Mouse (Mus musculus) hematopoietic multipotent progenitor cell, adult 10-12 weeks (in vitro differentiated cells): ENCODE results near the gene N4bp2l1. TPM values are rescaled to one million over a fixed set of nuclear protein-coding genes. Genes with fewer than 3 reads are reported as not detected.

Experiments used
- polyA plus RNA-seq: library from polyadenylated mRNA; stranded (reverse); fragments of >175 nt; gene quantifications from 2 replicates; pipeline ENCODE4 v1.2.3, GENCODE M21; 2012; ENCODE audit warnings: low replicate concordance

N4bp2l1 gene
- 54.2 and 94.5 TPM in 2 replicates for polyA plus RNA-seq

GRCm38 (mm10) chr5:150597088-150597487 is at the start of gene N4bp2l1:
TSS of gene N4bp2l1 (minus strand) at chr5:150597188.

GRCm38 (mm10) chr5:150521937-150522866 is 74.8 kb downstream of the N4bp2l1 start, which contains the start of gene Brca2:
TSS of gene Brca2 (plus strand) at chr5:150522630.

Other genes with a start within 250 kb of the N4bp2l1 start
- gene Zar1l, start 79.0 kb downstream of the N4bp2l1 start, polyA plus RNA-seq = not detected in 2 replicates
- 3.5 and 6.4 TPM in 2 replicates for gene Brca2, start 74.6 kb downstream of the N4bp2l1 start, polyA plus RNA-seq
- 22.9 and 26.6 TPM in 2 replicates for gene N4bp2l2, start 69.0 kb upstream of the N4bp2l1 start, polyA plus RNA-seq
- gene Pds5b, start 76.6 kb upstream of the N4bp2l1 start, polyA plus RNA-seq = 1.9 and 4.0 TPM in 2 replicates